Mouse (Mus musculus) thymus, adult 2 months (tissue): ENCODE data around the gene Rps6kl1. TPM values are rescaled to one million over a fixed set of nuclear protein-coding genes. Genes with fewer than 3 reads are reported as not detected.

Experiments
- DNase-seq: peaks from one replicate; pipeline ENCODE4 v3.0.0; 2021
- H3K27ac ChIP-seq: fragments of 200-500 bp; 2 replicates; pipeline ENCODE4 v1.5.1; 2012; ENCODE audit warnings: low read length, control low read depth; ENCODE audit not compliant: control insufficient read depth, insufficient read depth
- H3K27me3 ChIP-seq: fragments of 200-500 bp; 2 replicates; pipeline ENCODE4 v1.6.1; 2012; ENCODE audit warnings: mild to moderate bottlenecking, low read length, moderate library complexity, mixed read lengths; ENCODE audit not compliant: control insufficient read depth, insufficient read depth
- H3K36me3 ChIP-seq: fragments of 200-500 bp; 2 replicates; pipeline ENCODE4 v1.6.1; 2012; ENCODE audit warnings: mild to moderate bottlenecking, low read length, moderate library complexity; ENCODE audit not compliant: control insufficient read depth, insufficient read depth
- H3K4me1 ChIP-seq: fragments of 200-500 bp; replicated peaks from 2 replicates; pipeline ENCODE4 v1.6.1; 2012; ENCODE audit warnings: low read length; ENCODE audit not compliant: control insufficient read depth, insufficient read depth
- H3K4me3 ChIP-seq: fragments of 200-500 bp; 2 replicates; pipeline ENCODE4 v1.5.1; 2012; ENCODE audit warnings: mild to moderate bottlenecking, low read length, control low read depth, moderate library complexity; ENCODE audit not compliant: control insufficient read depth, insufficient read depth
- CTCF ChIP-seq: fragments of 200-500 bp; IDR thresholded peaks from 2 replicates; pipeline ENCODE4 v1.5.1; 2012; ENCODE audit warnings: mild to moderate bottlenecking, control low read depth, low read length, moderate library complexity, borderline replicate concordance; ENCODE audit not compliant: control insufficient read depth, poor library complexity, insufficient read depth; ENCODE audit errors: extremely low read depth
- POLR2A ChIP-seq: fragments of 200-500 bp; IDR thresholded peaks from 2 replicates; pipeline ENCODE4 v1.6.1; 2012; ENCODE audit warnings: mild to moderate bottlenecking, low read length, control low read depth, moderate library complexity; ENCODE audit not compliant: control insufficient read depth, poor library complexity, insufficient read depth; ENCODE audit errors: extremely low read depth
- WGBS: fragments of 180-500 bp; shearing (Covaris S2); methylation state at CpG from one replicate; pipeline ENCODE4 v1.1.7; 2018; 5-methylcytosine and 5-hydroxymethylcytosine counted together
- polyA plus RNA-seq: library from polyadenylated mRNA; depleted of rRNA; stranded (reverse); fragments of >200 nt; gene quantifications from 2 replicates; pipeline ENCODE4 v1.2.3, GENCODE M21; 2012

The Rps6kl1 gene
- polyA plus RNA-seq, 1 experiment = 11.4 TPM

- H3K27ac ChIP-seq = no peak overlapping the region
- H3K4me3 ChIP-seq = no peak overlapping the region
- no peak for DNase-seq
- TF ChIP-seq CTCF = no peak
- no peak for TF ChIP-seq POLR2A
- WGBS = 81% methylated on average over 5 of the region's 5 CpGs
- peaks cover 23% of the 10 kb centered on the region for H3K4me1 ChIP-seq
- H3K36me3 ChIP-seq = no peaks in the 10 kb centered on the region
- no peaks in the 10 kb centered on the region for H3K27me3 ChIP-seq
These were observed 33.1 kb upstream of the Rps6kl1 start for GRCm38 (mm10) chr12:85184118-85184517.

DNA sequence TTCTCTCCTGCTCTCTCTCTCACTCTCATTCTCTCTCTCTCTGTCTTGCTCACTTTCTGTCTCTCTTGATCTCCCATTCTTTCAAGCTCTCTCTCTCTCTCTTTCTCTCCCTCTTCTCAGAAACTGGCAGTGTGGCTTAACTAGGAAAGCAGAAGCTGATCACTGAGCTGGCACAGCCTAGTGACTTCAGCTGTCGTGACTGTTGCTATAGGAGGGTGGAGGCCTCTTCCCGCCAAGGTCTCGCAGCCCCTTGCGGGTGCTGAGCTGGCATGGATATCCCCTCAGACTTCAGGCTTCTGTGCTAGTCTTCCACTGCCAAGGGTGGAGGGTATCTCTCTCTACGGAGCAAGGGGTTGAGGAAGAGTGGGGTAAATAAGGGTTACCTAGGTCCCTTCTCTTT, 31.8 kb upstream of the Rps6kl1 start:
- Histone ChIP-seq H3K36me3 (no peaks in the 10 kb centered on the region), H3K4me3 (no peak overlapping the region), H3K4me1 (peaks cover 24% of the 10 kb centered on the region), H3K27ac (no peak overlapping the region), H3K27me3 (no peaks in the 10 kb centered on the region)
- WGBS = 32% methylated on average over 5 of the region's 5 CpGs
- no peak for TF ChIP-seq CTCF
- TF ChIP-seq POLR2A = no peak
- DNase-seq = no peak

DNA sequence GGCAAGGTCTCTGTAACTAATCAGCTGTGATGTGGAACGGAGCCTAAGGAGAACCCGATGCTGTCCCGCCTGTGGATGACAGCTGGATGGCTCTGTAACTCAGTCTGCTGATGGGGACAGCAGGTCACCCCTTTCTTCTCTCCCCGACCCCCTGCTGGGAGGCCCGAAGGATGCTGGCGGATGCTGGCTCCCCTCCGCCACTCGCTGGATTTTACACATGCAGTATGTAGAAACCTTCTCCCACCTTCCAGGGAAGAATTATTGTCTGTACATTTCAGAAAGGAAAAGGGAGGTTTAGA, 31.2 kb upstream of the Rps6kl1 start:
- DNase-seq = no peak
- 36% methylated on average over 8 of the region's 8 CpGs for WGBS
- Histone ChIP-seq H3K4me1 (peaks cover 30% of the 10 kb centered on the region), H3K4me3 (no peak overlapping the region), H3K27me3 (no peaks in the 10 kb centered on the region), H3K36me3 (no peaks in the 10 kb centered on the region), H3K27ac (no peak overlapping the region)
- TF ChIP-seq POLR2A = no peak
- no peak for TF ChIP-seq CTCF

DNA sequence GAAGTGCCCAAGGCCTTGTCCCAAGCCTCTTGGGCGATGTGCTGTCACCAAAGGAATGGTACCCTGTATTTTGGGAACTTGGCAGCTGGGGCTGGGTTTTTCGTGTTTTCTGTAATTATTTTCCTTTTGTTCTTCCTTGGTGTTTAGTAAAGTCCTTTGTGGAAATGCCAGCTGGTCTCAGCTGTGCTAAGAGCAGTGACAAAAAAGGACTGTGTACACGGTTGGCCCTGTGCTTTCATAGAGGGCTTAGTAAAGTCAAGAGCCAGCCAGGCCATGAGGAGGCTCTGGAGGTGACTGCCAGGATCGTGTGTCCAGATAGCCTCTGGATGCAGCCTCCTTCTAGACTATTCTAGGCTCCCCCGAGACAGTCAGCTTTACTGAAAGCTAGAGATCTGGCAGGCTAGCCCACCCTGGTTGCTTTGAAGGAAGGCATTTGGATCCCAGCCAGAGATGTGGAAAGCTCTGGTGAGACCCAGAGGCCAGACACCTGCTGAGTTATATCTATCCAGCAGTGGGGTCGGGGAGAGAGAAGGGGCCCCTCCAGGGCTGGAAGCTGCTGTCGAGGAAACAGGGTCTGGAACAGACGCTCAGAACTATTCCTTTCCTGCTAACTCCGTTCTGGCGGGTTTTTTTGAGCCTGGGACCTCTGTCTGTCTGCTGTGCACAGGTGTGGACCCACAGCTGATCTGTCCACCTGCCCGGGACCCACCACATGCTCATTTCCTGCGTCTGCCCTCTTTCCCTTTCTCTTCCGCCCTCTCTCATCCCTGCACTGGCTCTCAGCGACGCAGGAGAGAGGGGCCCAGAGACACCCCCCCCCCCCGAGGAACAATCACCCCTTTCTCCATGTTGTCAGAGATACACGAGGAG, 30.6 kb upstream of the Rps6kl1 start:
- no peak overlapping the region for H3K4me3 ChIP-seq
- no peaks in the 10 kb centered on the region for H3K36me3 ChIP-seq
- no peak overlapping the region for H3K27ac ChIP-seq
- TF ChIP-seq CTCF = 0 out of 2 replicates have a peak, but pooled peaks have one; percentile 8
- no peak for TF ChIP-seq POLR2A
- WGBS = 15% methylated on average over 17 of the region's 17 CpGs
- H3K27me3 ChIP-seq = no peaks in the 10 kb centered on the region
- DNase-seq = no peak
- peaks cover 35% of the 10 kb centered on the region for H3K4me1 ChIP-seq

GRCm38 (mm10) chr12:85178294-85178693, 27.2 kb upstream of the Rps6kl1 start:
- Histone ChIP-seq H3K4me3 (no peak overlapping the region), H3K27ac (no peak overlapping the region), H3K4me1 (peaks cover 38% of the 10 kb centered on the region), H3K36me3 (no peaks in the 10 kb centered on the region), H3K27me3 (no peaks in the 10 kb centered on the region)
- DNase-seq = no peak
- no peak for TF ChIP-seq CTCF
- no peak for TF ChIP-seq POLR2A
- WGBS = 94% methylated on average over 2 of the region's 2 CpGs

GRCm38 (mm10) chr12:85177740-85178239, 26.7 kb upstream of the Rps6kl1 start, which contains the start of gene Pgf:
TSS of gene Pgf (minus strand) at chr12:85177790.
- no peak for DNase-seq
- 36% methylated on average over 10 of the region's 10 CpGs for WGBS
- no peaks in the 10 kb centered on the region for H3K36me3 ChIP-seq
- H3K27me3 ChIP-seq = no peaks in the 10 kb centered on the region
- TF ChIP-seq POLR2A (no peak), CTCF (no peak)
- peak within 1 kb of the TSS; percentile 30 for H3K4me3 ChIP-seq
- no peak within 1 kb of the TSS for H3K27ac ChIP-seq
- H3K4me1 ChIP-seq = peaks cover 34% of the 10 kb centered on the region
